Mouse (Mus musculus) stomach, postnatal 0 days (tissue): ENCODE results near the gene Arhgap24.

ENCODE experiments used
- CTCF ChIP-seq: IDR thresholded peaks from 2 replicates; pipeline ENCODE4 v1.5.1; 2016; ENCODE audit warnings: antibody characterized with exemption, low read depth, mild to moderate bottlenecking, moderate library complexity
- EP300 ChIP-seq: optimal IDR thresholded peaks from 2 replicates; pipeline ENCODE3; 2016; ENCODE audit warnings: antibody characterized with exemption

DNA sequence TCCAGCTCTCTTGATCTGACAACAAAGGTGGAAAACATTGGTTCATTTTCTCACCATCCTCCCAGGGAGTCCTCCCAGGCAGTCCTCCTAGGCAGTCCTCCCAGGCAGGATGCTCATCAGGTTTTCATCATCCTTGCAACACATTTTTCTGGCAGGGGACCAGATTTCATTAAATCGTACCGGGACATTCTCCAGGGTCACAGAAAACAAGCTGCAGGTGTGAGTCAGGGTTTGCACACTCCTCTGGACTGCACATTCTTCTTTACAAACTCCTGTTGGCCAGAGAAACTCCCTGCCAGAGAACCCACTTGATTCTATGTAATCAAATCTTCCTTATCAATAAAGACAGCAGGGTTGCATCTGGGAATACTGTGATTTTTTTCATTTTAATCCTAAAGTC, 25.9 kb upstream of the Arhgap24 start:
- no peak for TF ChIP-seq EP300
- no peak for TF ChIP-seq CTCF
